Mouse (Mus musculus) liver, postnatal 0 days (tissue): ENCODE measurements around the gene Hps5.

Source experiments
- CTCF ChIP-seq: sonication (generic); IDR thresholded peaks from 2 replicates; pipeline ENCODE4 v1.5.1; 2016; ENCODE audit warnings: antibody characterized with exemption, low read depth
- EP300 ChIP-seq: IDR thresholded peaks from 2 replicates; pipeline ENCODE4 v1.6.1; 2016; ENCODE audit warnings: antibody characterized with exemption, low read depth, mild to moderate bottlenecking

- no peak for TF ChIP-seq CTCF
- TF ChIP-seq EP300: no peak
These were observed 60.9 kb downstream of the Hps5 start for GRCm38 (mm10) chr7:46734983-46735382.
